Mouse (Mus musculus) E14TG2a.4 (cell line): ENCODE data around the gene Ets1.

Experiments used
- H3K27me3 ChIP-seq: 2 replicates; pipeline ENCODE4 v1.6.1; 2014; ENCODE audit warnings: low read length, control low read depth; ENCODE audit not compliant: insufficient read depth
- H3K36me3 ChIP-seq: 2 replicates; pipeline ENCODE4 v1.6.1; 2014; ENCODE audit warnings: low read length, control low read depth; ENCODE audit not compliant: insufficient read depth
- H3K4me1 ChIP-seq: replicated peaks from 2 replicates; pipeline ENCODE4 v1.6.1; 2014; ENCODE audit warnings: low read depth, low read length, control low read depth
- H3K4me3 ChIP-seq: replicated peaks from 2 replicates; pipeline ENCODE4 v1.5.1; 2014; ENCODE audit warnings: mild to moderate bottlenecking, low read length
- H3K9me3 ChIP-seq: 2 replicates; pipeline ENCODE4 v1.6.1; 2014; ENCODE audit warnings: low read length, control low read depth
- CTCF ChIP-seq: conservative IDR thresholded peaks from 2 replicates; pipeline ENCODE4 v1.5.1; 2014; ENCODE audit warnings: low read length
- NANOG ChIP-seq: IDR thresholded peaks from 2 replicates; pipeline ENCODE4 v1.6.1; 2014; ENCODE audit warnings: borderline replicate concordance, low read length, mixed read lengths
- POU5F1 ChIP-seq: IDR thresholded peaks from 2 replicates; pipeline ENCODE4 v1.6.1; 2014; ENCODE audit warnings: low read length, borderline replicate concordance

Gene Ets1

GRCm38 (mm10) chr9:32749721-32750480 is 113.9 kb downstream of the Ets1 start:
- TF ChIP-seq CTCF = no peak
- no peak for TF ChIP-seq POU5F1
- no peak for TF ChIP-seq NANOG
- H3K4me3 ChIP-seq = no peak overlapping the region
- H3K9me3 ChIP-seq = no peaks in the 10 kb centered on the region
- H3K4me1 ChIP-seq = no peaks in the 10 kb centered on the region
- no peaks in the 10 kb centered on the region for H3K36me3 ChIP-seq
- H3K27me3 ChIP-seq = 0 out of 2 replicates have a peak, but pooled peaks cover under 1% of the 10 kb centered on the region

GRCm38 (mm10) chr9:32752602-32753001 is 116.6 kb downstream of the Ets1 start:
- Histone ChIP-seq H3K9me3 (no peaks in the 10 kb centered on the region), H3K4me1 (no peaks in the 10 kb centered on the region), H3K36me3 (no peaks in the 10 kb centered on the region), H3K27me3 (no peaks in the 10 kb centered on the region), H3K4me3 (no peak overlapping the region)
- TF ChIP-seq CTCF (no peak), POU5F1 (no peak), NANOG (no peak)

GRCm38 (mm10) chr9:32754311-32754710 is 118.3 kb downstream of the Ets1 start:
- H3K4me1 ChIP-seq = no peaks in the 10 kb centered on the region
- no peak overlapping the region for H3K4me3 ChIP-seq
- no peaks in the 10 kb centered on the region for H3K9me3 ChIP-seq
- no peaks in the 10 kb centered on the region for H3K36me3 ChIP-seq
- TF ChIP-seq CTCF (no peak), NANOG (no peak), POU5F1 (no peak)
- H3K27me3 ChIP-seq = no peaks in the 10 kb centered on the region

- Histone ChIP-seq H3K36me3 (no peaks in the 10 kb centered on the region), H3K9me3 (no peaks in the 10 kb centered on the region), H3K27me3 (no peaks in the 10 kb centered on the region), H3K4me1 (no peaks in the 10 kb centered on the region), H3K4me3 (no peak overlapping the region)
- TF ChIP-seq NANOG (no peak), POU5F1 (no peak), CTCF (no peak)
Observed at GRCm38 (mm10) chr9:32756002-32756401, 120.0 kb downstream of the Ets1 start.

GRCm38 (mm10) chr9:32758280-32758905 is 122.4 kb downstream of the Ets1 start:
- no peaks in the 10 kb centered on the region for H3K27me3 ChIP-seq
- H3K36me3 ChIP-seq = no peaks in the 10 kb centered on the region
- no peaks in the 10 kb centered on the region for H3K9me3 ChIP-seq
- no peak overlapping the region for H3K4me3 ChIP-seq
- no peaks in the 10 kb centered on the region for H3K4me1 ChIP-seq
- TF ChIP-seq CTCF (no peak), POU5F1 (no peak), NANOG (no peak)

GRCm38 (mm10) chr9:32760649-32761157 is 124.7 kb downstream of the Ets1 start:
- no peak for TF ChIP-seq NANOG
- Histone ChIP-seq H3K27me3 (no peaks in the 10 kb centered on the region), H3K4me1 (no peaks in the 10 kb centered on the region), H3K4me3 (no peak overlapping the region), H3K36me3 (no peaks in the 10 kb centered on the region), H3K9me3 (no peaks in the 10 kb centered on the region)

- Histone ChIP-seq H3K9me3 (no peaks in the 10 kb centered on the region), H3K4me3 (no peak overlapping the region), H3K27me3 (no peaks in the 10 kb centered on the region), H3K4me1 (no peaks in the 10 kb centered on the region), H3K36me3 (no peaks in the 10 kb centered on the region)
- TF ChIP-seq NANOG (no peak), POU5F1 (no peak), CTCF (no peak)
Observed at GRCm38 (mm10) chr9:32761326-32761725, 125.3 kb downstream of the Ets1 start.

GRCm38 (mm10) chr9:32764374-32764773 is 128.4 kb downstream of the Ets1 start:
- H3K9me3 ChIP-seq = no peaks in the 10 kb centered on the region

GRCm38 (mm10) chr9:32765123-32765522 is 129.1 kb downstream of the Ets1 start:
- TF ChIP-seq CTCF (no peak), POU5F1 (no peak), NANOG (no peak)
- Histone ChIP-seq H3K36me3 (no peaks in the 10 kb centered on the region), H3K4me1 (no peaks in the 10 kb centered on the region), H3K9me3 (no peaks in the 10 kb centered on the region), H3K4me3 (no peak overlapping the region), H3K27me3 (no peaks in the 10 kb centered on the region)

More at GRCm38 (mm10) chr9:32764374-32764773, 128.4 kb downstream of the Ets1 start:
- TF ChIP-seq NANOG = no peak
- TF ChIP-seq CTCF = no peak
- TF ChIP-seq POU5F1 = no peak
- H3K27me3 ChIP-seq = no peaks in the 10 kb centered on the region
- no peaks in the 10 kb centered on the region for H3K36me3 ChIP-seq
- H3K4me1 ChIP-seq = no peaks in the 10 kb centered on the region
- H3K4me3 ChIP-seq = no peak overlapping the region
